Mouse (Mus musculus): Measurements from ENCODE around the gene Cars.

- no peak for TF ChIP-seq CTCF (conservative IDR thresholded peaks at IDR 0.05; ENCODE audit: insufficient read depth, insufficient read length, low read depth, low read length)
- no peak for TF ChIP-seq POLR2A (IDR thresholded peaks at IDR 0.05; ENCODE audit: low read depth, low read length)
These were observed 67.5 kb downstream of the Cars start for GRCm38 (mm10) chr7:143532410-143532809.

All from kidney, adult 2 months (tissue).